Mouse (Mus musculus) heart, adult 2 months (tissue): ENCODE data around the gene Prss42. TPM values are rescaled to one million over a fixed set of nuclear protein-coding genes. Genes with fewer than 3 reads are reported as not detected.
A peak's percentile ranks its signal among the peaks of the same experiment; 100 is the strongest.

Experiments used
- DNase-seq, 2 experiments: peaks; one replicate each; pipeline ENCODE4 v3.0.0; 2021
- H3K27ac ChIP-seq: fragments of 200-600 bp; 2 replicates; pipeline ENCODE4 v1.8.1; 2022
- H3K27me3 ChIP-seq: fragments of 200-500 bp; 2 replicates; pipeline ENCODE4 v1.6.1; 2012; ENCODE audit warnings: mild to moderate bottlenecking, low read length, inconsistent platforms, mixed read lengths; ENCODE audit not compliant: control insufficient read depth, insufficient read depth
- H3K36me3 ChIP-seq: fragments of 200-500 bp; 2 replicates; pipeline ENCODE4 v1.6.1; 2012; ENCODE audit warnings: low read length, inconsistent platforms; ENCODE audit not compliant: control insufficient read depth, insufficient read depth
- H3K4me1 ChIP-seq: fragments of 200-500 bp; 2 replicates; pipeline ENCODE4 v1.6.1; 2011; ENCODE audit warnings: low read length; ENCODE audit not compliant: control insufficient read depth, insufficient read depth
- H3K4me3 ChIP-seq: fragments of 200-600 bp; 2 replicates; pipeline ENCODE4 v1.8.1; 2022
- H3K79me2 ChIP-seq: fragments of 200-500 bp; replicated peaks from 2 replicates; pipeline ENCODE4 v1.6.1; 2012; ENCODE audit warnings: mild to moderate bottlenecking, inconsistent platforms, low read length, moderate library complexity, mixed read lengths; ENCODE audit not compliant: control insufficient read depth, insufficient read depth
- H3K9ac ChIP-seq: fragments of 200-500 bp; 2 replicates; pipeline ENCODE4 v1.6.1; 2012; ENCODE audit warnings: low read depth, mild to moderate bottlenecking, control low read depth, inconsistent platforms, low read length, mixed read lengths
- CTCF ChIP-seq: fragments of 200-600 bp; IDR thresholded peaks from 2 replicates; pipeline ENCODE4 v1.8.1; 2022; ENCODE audit warnings: antibody characterized with exemption, mild to moderate bottlenecking, moderate library complexity
- EP300 ChIP-seq: fragments of 200-500 bp; IDR thresholded peaks from 2 replicates; pipeline ENCODE4 v1.6.1; 2011; ENCODE audit warnings: low read depth, low read length, control low read depth; ENCODE audit not compliant: insufficient read depth
- POLR2A ChIP-seq: fragments of 200-500 bp; IDR thresholded peaks from 2 replicates; pipeline ENCODE4 v1.6.1; 2011; ENCODE audit warnings: mild to moderate bottlenecking, low read depth, low read length, control low read depth; ENCODE audit not compliant: insufficient read depth
- WGBS: fragments of 180-500 bp; shearing (Covaris S2); methylation state at CpG from one replicate; pipeline ENCODE4 v1.1.7; 2018; 5-methylcytosine and 5-hydroxymethylcytosine counted together
- intact Hi-C: fragments of 180-260 bp; cut with DNase I; formaldehyde crosslinking; loops from one replicate; pipeline ENCODE4 v1.15.1; 2025
- long read RNA-seq: library from polyadenylated mRNA; stranded (forward); transcript quantifications from one replicate; pipeline ENCODE4 v2.0.0, GENCODE M21; 2021
- polyA plus RNA-seq: library from polyadenylated mRNA; depleted of rRNA; stranded (reverse); fragments of >200 nt; gene quantifications from 2 replicates; pipeline ENCODE4 v1.2.3, GENCODE M21; 2012; rRNA removed
- total RNA-seq, 2 experiments: library from RNA; stranded (reverse); gene quantifications; 2 replicates each; pipeline ENCODE4 v1.2.3; 2021

Gene Prss42
- total RNA-seq = not detected
- polyA plus RNA-seq = not detected in 2 replicates
- long read RNA-seq = 0 reads

DNA sequence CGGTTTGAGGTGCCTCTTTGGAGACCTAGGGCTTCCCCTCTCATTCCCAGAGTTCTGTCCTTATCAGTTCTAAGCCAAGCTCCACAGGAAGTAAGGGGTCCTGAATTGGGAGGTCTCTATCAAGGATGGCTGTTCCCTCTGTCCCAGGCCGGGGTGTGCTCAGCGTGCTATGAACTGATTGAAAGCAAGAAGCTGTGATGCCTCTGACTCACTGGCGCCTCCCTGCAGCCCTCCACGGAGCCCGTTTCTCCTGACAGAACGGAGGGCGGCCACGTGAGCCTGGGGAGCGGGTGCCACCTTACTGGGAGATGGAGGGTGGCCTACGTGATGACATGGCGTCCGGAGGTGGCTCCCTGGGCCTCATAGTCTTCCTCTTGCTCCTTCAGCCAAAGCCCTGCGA lies at the start of gene Prss42:
Prss42 (plus strand) TSS at position 301 of the 400 bp plus-strand sequence.
- no peak for TF ChIP-seq CTCF
- no peak for TF ChIP-seq POLR2A
- TF ChIP-seq EP300 = no peak
- H3K27ac ChIP-seq = no peak within 1 kb of the TSS
- DNase-seq = no peak
- no peaks in the 10 kb centered on the region for H3K36me3 ChIP-seq
- no peak within 1 kb of the TSS for H3K4me3 ChIP-seq
- no peak within 1 kb of the TSS for H3K9ac ChIP-seq
- H3K4me1 ChIP-seq = no peaks in the 10 kb centered on the region
- H3K79me2 ChIP-seq = no peaks in the 10 kb centered on the region
- 89% methylated on average over 14 of the region's 14 CpGs for WGBS
- H3K27me3 ChIP-seq = no peaks in the 10 kb centered on the region
- intact Hi-C loops = no loop called here

DNA sequence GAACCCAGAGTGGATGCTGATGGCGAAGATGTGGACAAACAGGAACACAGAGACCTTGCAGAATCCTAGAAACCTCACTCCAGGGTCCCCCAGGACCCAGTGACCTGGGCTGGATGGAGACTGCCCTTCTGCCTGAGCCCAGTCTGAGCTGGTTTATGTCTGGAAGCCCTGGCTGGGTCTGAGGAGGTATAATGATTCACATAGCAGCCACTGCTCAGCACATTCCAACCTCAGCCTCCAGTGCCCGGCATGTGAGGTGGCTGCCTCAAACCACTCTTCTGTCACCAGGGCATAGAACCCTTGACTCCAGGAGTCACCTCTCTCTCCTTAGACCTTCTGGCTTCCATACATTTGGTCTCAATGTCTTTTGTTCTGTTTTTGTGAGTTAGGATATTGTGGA lies 49.5 kb upstream of the Prss42 start:
- H3K4me3 ChIP-seq = no peak overlapping the region
- 80% methylated on average over 2 of the region's 2 CpGs for WGBS
- no peaks in the 10 kb centered on the region for H3K36me3 ChIP-seq
- H3K4me1 ChIP-seq = peaks cover 8% of the 10 kb centered on the region
- H3K79me2 ChIP-seq = no peaks in the 10 kb centered on the region
- DNase-seq = no peak
- no peak overlapping the region for H3K9ac ChIP-seq
- no peak for TF ChIP-seq EP300
- TF ChIP-seq CTCF = no peak
- TF ChIP-seq POLR2A = no peak
- H3K27ac ChIP-seq = no peak overlapping the region
- intact Hi-C loops = no loop called here
- peaks cover 2% of the 10 kb centered on the region; the same call in 1 of the 2 replicates for H3K27me3 ChIP-seq

DNA sequence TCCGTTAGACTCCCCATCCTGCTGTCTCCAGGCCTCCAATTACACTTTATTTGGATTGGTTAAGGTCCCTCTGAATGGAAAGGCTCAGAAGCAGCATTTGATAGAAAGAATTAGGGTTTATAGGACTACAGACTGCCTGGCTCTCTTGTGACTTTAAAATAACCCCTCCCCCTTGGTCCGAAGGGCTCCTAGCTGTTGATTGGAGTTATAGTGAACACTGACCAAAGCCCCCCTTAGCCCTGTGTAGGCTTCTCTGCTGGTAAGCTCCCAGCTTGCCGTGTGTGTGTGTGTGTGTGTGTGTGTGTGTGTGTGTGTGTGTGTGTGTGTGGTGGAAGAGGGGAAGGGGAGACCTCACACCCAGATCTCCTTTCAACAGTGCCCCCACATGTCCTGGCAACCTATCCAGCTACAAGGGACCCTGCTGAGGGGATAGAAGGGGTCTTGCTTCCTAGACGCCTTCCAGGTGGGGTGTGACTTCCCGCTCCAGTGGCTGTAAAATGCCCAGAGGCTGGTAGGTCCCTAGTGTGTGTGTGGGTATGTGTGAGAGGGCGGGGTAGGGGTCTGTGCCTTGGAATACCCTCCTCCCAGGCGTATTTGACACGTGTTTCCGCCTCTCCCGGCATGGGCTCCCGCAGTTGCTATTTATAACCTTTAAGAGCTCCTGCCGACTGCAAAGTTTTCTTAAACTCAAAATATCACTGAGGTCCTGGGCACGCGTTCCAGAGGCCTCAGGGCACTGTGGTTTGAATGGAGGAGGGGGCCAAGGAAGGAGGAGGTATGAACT lies 47.4 kb upstream of the Prss42 start:
- peak overlapping the region; percentile 17 for H3K27ac ChIP-seq
- DNase-seq = no peak
- intact Hi-C loops = no loop called here

DNA sequence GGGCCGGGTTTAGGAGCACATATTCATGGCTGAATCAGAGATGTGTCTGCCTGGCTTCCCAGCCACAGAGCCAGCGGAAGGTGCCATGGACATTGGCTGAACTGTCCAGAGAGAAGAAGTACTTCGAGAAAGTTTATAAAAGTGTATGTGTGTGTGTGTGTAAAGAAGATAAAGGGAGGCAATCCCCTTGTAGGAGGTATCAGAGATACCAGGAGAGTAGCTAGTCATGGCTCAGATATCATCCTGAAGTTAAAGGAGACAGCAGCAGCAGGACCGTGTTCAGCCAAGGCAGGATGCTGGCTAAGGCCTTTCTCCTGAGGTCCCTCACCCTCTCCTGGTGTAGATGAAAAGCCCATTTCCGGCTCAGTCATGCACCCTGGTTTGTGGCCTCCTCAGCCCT lies 46.6 kb upstream of the Prss42 start:
- H3K4me3 ChIP-seq = no peak overlapping the region
- no peaks in the 10 kb centered on the region for H3K27me3 ChIP-seq
- DNase-seq = no peak
- 58% methylated on average over 5 of the region's 5 CpGs for WGBS
- peaks cover 8% of the 10 kb centered on the region for H3K4me1 ChIP-seq
- no peaks in the 10 kb centered on the region for H3K79me2 ChIP-seq
- TF ChIP-seq CTCF = no peak
- TF ChIP-seq EP300 = no peak
- TF ChIP-seq POLR2A = no peak
- intact Hi-C loops = no loop called here
- H3K9ac ChIP-seq = no peak overlapping the region
- H3K36me3 ChIP-seq = no peaks in the 10 kb centered on the region
- H3K27ac ChIP-seq = peak overlapping the region; percentile 17

More for the DNA sequence above, 47.4 kb upstream of the Prss42 start:
- no peak for TF ChIP-seq POLR2A
- H3K36me3 ChIP-seq = no peaks in the 10 kb centered on the region
- H3K4me1 ChIP-seq = peaks cover 8% of the 10 kb centered on the region
- 19% methylated on average over 14 of the region's 14 CpGs for WGBS
- peak overlapping the region; percentile 37 for H3K9ac ChIP-seq
- H3K27me3 ChIP-seq = no peaks in the 10 kb centered on the region
- H3K4me3 ChIP-seq = no peak overlapping the region
- no peaks in the 10 kb centered on the region for H3K79me2 ChIP-seq

DNA sequence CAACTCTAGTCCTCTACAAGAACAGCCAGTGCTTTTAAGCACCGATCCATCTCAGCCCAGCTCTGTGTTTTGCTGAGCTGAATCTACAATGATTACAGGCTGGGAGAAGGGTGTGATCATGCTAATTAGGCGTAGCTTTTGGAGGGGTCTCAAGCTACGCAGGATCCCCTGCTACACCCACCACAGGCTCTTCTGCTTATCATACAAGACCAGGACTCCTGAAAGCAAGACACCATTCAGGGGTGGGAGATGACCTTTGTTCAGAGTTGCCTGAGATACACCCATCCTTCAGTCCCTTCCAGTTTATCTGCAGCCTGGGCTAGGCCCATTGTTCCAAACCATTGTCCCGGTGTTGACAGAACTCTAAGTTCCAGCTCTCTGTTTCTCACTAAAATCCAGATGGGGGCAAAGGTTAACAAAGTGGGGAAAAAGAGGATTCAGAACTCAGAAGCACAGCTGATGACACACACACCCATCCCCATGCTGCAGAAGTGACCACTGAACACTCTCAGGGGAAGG lies 45.0 kb upstream of the Prss42 start:
- H3K79me2 ChIP-seq = no peaks in the 10 kb centered on the region
- no peak for DNase-seq
- intact Hi-C loops = no loop called here
- no peaks in the 10 kb centered on the region for H3K36me3 ChIP-seq
- H3K27ac ChIP-seq = peak overlapping the region; percentile 15; the same call in 1 of the 2 replicates
- TF ChIP-seq CTCF = no peak
- TF ChIP-seq EP300 = no peak
- no peak for TF ChIP-seq POLR2A
- WGBS = 68% methylated on average over 4 of the region's 4 CpGs
- no peak overlapping the region for H3K9ac ChIP-seq
- H3K27me3 ChIP-seq = no peaks in the 10 kb centered on the region
- H3K4me3 ChIP-seq = no peak overlapping the region
- H3K4me1 ChIP-seq = peaks cover 9% of the 10 kb centered on the region

- no peak for DNase-seq
- Histone ChIP-seq H3K36me3 (no peaks in the 10 kb centered on the region), H3K4me3 (no peak overlapping the region), H3K9ac (no peak overlapping the region), H3K27me3 (no peaks in the 10 kb centered on the region), H3K79me2 (no peaks in the 10 kb centered on the region), H3K4me1 (peaks cover 15% of the 10 kb centered on the region), H3K27ac (no peak overlapping the region)
- intact Hi-C loops = no loop called here
- TF ChIP-seq POLR2A (no peak), EP300 (0 out of 2 replicates have a peak, but pooled peaks have one; percentile 19)
- WGBS = 44% methylated on average over 4 of the region's 4 CpGs
These were observed 44.2 kb upstream of the Prss42 start for GRCm38 (mm10) chr9:110753773-110754172.
